Mouse (Mus musculus): Measurements from ENCODE around the gene Fam213a.
A peak's percentile ranks its signal among the peaks of the same experiment; 100 is the strongest.

Gene Fam213a

GRCm38 (mm10) chr14:40962365-40963290 is 51.0 kb downstream of the Fam213a start:
- no peak for DNase-seq

DNA sequence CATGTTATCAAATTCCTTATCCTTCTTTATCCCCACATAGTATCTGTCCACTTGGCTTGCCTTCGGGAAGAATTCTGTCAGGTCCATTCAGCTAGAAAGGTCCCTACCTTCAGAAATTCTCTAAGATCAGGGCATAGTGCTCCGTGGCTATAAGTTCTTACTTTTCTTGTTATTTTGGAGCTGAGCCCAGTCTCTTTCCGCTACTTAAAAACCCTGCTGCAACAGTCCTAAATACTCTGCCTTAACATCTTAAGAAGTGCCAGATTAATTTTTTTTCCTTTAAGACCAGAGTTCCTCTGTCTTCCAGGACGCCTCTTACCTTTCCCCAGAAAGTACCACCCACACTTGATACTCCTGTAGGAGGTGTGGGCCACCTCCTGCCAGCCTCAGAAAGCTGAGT is 53.4 kb downstream of the Fam213a start:
- DNase-seq = no peak

DNA sequence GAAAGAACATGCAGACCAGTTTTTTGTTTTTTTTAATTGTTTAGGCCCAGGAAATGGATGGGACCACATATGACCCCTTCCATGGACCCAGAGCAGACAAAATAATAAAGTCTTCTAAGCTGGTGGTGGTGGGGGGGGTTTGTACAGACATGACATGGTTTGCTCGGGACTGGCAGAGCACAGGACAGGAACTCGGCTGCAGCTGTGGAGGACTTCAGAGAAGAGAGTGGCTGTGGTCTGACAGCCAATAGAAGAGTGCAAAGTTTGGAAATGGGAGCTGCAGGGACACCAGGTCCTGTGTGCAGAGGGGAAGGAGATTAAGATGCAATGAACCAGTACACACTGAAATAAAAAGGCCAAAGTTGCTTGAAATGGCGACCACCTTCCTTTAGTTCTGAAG is 54.0 kb downstream of the Fam213a start:
- DNase-seq = no peak

GRCm38 (mm10) chr14:40958986-40959381 is 54.6 kb downstream of the Fam213a start:
- peak in 1 of 2 experiments; percentile 52 for DNase-seq

GRCm38 (mm10) chr14:40958083-40958985 is 55.3 kb downstream of the Fam213a start:
- no peak for DNase-seq

DNA sequence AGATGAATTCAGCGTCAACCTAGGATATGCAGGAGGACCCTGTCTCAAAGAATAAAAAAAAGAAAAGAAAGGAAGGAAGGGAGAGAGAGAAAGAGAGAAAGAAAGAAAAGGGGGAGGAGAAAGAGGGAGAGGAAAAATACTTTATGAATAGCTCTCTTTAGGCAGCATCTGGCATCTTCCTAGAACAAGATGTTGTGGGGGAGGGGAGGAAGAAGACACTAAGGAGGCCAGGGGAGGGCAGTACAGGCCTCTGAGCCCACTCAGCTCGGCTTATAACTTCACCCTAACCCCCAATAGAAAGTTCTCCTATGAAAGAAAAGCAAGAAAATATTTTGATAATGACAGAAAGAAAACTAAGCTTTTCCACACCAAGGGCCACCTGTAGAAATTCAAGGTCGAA is 56.0 kb downstream of the Fam213a start:
- no peak for DNase-seq

DNA sequence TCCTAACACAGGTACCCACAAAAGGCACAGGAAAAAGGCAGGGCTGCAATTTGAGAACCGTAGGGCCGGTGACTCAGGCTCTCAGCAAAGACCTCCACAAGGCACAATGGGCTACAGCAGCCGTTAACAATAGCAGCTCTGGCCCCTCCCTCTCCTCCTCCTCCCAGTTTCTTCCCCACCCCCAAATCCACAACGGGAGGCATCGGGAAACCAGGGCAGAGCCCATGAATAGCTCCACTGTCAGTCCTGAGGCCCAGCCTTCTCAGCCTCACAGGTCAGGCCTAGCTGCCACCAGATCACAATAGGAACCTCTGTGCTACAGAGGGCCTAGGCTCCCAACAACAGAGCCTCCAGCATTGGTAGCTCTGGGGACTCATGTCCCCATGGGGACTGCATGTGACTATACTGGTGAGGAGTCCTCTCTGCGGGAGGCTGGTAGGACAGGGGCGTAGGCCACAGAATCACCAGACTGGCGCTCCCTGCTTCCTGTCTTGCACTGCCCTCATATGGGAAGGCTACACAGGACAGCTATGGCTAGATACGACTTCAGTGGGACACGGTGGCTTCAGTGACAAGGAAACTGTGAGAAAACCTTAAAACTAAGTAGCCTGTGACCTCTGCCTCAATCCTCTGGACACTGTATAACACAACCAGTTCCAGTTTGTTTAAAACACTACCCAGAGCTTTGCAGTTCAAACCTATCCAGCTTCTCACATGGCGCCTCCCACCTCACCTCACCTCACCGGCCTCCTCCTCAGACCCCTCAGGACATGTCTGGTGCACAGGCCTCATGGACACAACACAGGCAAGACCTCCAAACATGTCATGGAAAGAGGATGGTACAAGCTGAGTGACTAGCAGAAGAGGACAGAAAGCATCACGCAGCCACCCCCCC is 57.1 kb downstream of the Fam213a start:
- no peak for DNase-seq

DNA sequence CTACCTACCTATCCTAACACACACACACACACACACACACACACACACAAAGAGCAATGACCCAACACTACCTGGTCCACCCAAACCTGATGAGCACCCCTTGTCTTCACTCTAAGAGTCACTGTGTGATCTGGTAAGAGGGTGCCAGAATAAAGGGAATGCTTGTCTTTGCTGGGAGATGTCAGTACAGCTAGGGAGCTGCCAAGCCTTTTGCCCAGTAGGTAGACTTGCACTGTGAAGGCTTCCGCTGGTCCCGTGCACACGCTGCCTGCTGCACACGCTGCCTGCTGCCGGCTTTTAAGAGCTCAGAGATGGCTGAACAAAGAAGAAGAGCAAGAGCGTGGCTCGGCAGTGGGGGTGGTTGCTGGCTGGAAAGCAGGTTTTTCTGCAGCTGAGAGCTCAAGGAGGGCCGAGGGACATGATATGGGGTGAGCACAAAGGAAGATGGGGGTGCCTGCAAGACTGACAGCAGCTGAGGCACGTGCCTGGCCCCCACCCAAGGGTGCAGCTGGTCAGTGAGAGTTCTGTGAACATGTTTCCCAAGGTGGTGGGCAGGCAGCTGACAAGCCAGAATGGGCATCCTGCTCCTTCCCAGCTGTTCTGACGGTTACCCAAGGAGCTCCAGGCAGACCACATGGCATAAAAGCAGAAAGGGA is 57.9 kb downstream of the Fam213a start:
- DNase-seq = no peak

GRCm38 (mm10) chr14:40955146-40955545 is 58.4 kb downstream of the Fam213a start:
- no peak for DNase-seq

DNA sequence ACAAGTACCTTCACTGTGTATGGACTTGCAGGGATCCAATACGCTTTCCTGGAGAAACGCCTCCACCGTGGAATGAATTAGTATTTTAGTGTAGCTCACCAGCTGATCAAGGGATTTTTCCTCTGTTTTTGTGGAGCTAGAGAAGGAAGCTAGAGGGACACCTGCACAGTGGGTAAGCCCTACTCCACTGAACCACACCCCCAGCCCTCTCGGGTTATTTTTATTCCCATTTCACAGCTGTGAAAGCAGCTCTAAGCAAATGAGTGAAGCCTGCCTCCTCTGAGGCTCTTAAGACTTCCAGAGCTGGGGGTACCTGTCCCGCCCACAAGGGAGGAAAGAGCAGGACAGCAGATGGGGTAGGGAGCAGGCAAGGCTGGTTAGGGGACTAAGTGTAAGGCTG is 60.2 kb downstream of the Fam213a start:
- DNase-seq = no peak

DNA sequence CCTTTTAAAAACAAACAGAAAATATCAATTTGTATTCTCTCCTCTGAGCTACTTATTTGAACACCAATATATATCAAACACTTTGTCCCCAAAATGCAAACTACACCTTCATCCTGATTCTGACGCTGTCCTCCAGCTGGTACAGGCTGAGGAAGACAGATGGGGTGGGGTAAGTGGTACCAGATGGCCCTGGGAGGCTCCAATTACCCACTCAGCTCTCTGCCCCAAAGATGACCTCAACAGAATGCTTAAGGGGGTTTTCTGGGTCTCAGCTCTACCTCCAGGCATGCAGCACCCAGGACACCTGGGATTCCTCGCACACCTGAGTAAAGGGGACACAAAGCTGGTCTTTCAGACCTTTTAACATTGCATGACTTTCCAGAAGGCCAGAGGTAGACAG is 60.9 kb downstream of the Fam213a start:
- DNase-seq = no peak

GRCm38 (mm10) chr14:40952301-40952700 is 61.3 kb downstream of the Fam213a start:
- DNase-seq = no peak

- DNase-seq = no peak
Observed at GRCm38 (mm10) chr14:40949730-40950614, 63.6 kb downstream of the Fam213a start.

- DNase-seq = no peak
Observed at GRCm38 (mm10) chr14:40949047-40949446, 64.5 kb downstream of the Fam213a start.

DNA sequence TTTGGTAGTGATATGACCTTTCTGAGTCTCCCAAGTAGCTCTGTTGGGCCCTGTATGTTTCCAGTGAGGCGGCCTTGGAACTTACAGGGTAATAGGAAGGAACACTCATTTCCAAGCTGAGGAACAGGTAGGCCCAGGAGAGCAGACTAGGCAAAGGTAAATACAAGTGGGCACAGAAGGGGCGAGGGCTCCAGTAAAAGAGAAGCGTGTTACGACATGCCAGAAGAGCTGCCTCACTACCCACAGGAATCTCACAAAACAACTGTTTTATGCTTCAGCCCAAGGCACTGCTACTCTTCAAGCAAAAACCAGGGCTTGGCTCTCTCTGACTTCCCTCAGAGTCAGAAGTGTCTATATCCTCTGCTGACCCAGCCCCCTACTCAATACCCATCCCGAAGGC is 65.1 kb downstream of the Fam213a start:
- no peak for DNase-seq

- no peak for DNase-seq
Observed at GRCm38 (mm10) chr14:40947431-40948394, 65.9 kb downstream of the Fam213a start.

GRCm38 (mm10) chr14:40943802-40944201 is 69.8 kb downstream of the Fam213a start:
- DNase-seq = no peak
